Mouse (Mus musculus) liver, postnatal 0 days (tissue): ENCODE data around the gene Tns1. TPM values are rescaled to one million over a fixed set of nuclear protein-coding genes. Genes with fewer than 3 reads are reported as not detected.
A peak's percentile ranks its signal among the peaks of the same experiment; 100 is the strongest.

ENCODE experiments used
- ATAC-seq: fragments of 200-750 bp; cut with Nextera tagmentation; 2 replicates; pipeline ENCODE4 v1.8.0; 2017; ENCODE audit warnings: mild to moderate bottlenecking, moderate library complexity
- DNase-seq: peaks from one replicate; pipeline ENCODE4 v3.0.0-alpha.2; 2016
- H3K27ac ChIP-seq: fragments of 300-500 bp; sonication (generic); 2 replicates; pipeline ENCODE4 v1.5.1; 2014; ENCODE audit warnings: antibody characterized with exemption, moderate library complexity, mild to moderate bottlenecking, low read depth
- H3K27me3 ChIP-seq: fragments of 300-500 bp; sonication (generic); 2 replicates; pipeline ENCODE4 v1.6.1; 2014; ENCODE audit warnings: low read length, control low read depth, mixed read lengths; ENCODE audit not compliant: insufficient read depth
- H3K36me3 ChIP-seq: fragments of 300-500 bp; sonication (generic); replicated peaks from 2 replicates; pipeline ENCODE4 v1.6.1; 2014; ENCODE audit warnings: mild to moderate bottlenecking, control low read depth, low read length, moderate library complexity, mixed read lengths; ENCODE audit not compliant: insufficient read depth
- H3K4me1 ChIP-seq: fragments of 300-500 bp; sonication (generic); 2 replicates; pipeline ENCODE4 v1.6.1; 2014; ENCODE audit warnings: antibody characterized with exemption, mild to moderate bottlenecking, control low read depth; ENCODE audit not compliant: insufficient read depth
- H3K4me2 ChIP-seq: fragments of 300-500 bp; sonication (generic); 2 replicates; pipeline ENCODE4 v1.6.1; 2014; ENCODE audit warnings: low read depth, mild to moderate bottlenecking, low read length, moderate library complexity, mixed read lengths
- H3K4me3 ChIP-seq: fragments of 300-500 bp; sonication (generic); 2 replicates; pipeline ENCODE4 v1.5.1; 2014; ENCODE audit warnings: low read depth, low read length
- H3K9ac ChIP-seq: fragments of 300-500 bp; sonication (generic); replicated peaks from 2 replicates; pipeline ENCODE4 v1.6.1; 2014; ENCODE audit warnings: mild to moderate bottlenecking, moderate library complexity
- H3K9me3 ChIP-seq: fragments of 300-500 bp; sonication (generic); 2 replicates; pipeline ENCODE4 v1.6.1; 2016; ENCODE audit warnings: mild to moderate bottlenecking, control low read depth, low read length, mixed read lengths
- CTCF ChIP-seq: sonication (generic); IDR thresholded peaks from 2 replicates; pipeline ENCODE4 v1.5.1; 2016; ENCODE audit warnings: antibody characterized with exemption, low read depth
- EP300 ChIP-seq: IDR thresholded peaks from 2 replicates; pipeline ENCODE4 v1.6.1; 2016; ENCODE audit warnings: antibody characterized with exemption, low read depth, mild to moderate bottlenecking
- WGBS: fragments of 180-500 bp; shearing (Covaris S2); extraction: QIAGEN DNeasy Blood & Tissue Kit; methylation state at CpG from one replicate; pipeline ENCODE4 v1.1.7; 2014; ENCODE audit not compliant: insufficient replicate concordance; 5-methylcytosine and 5-hydroxymethylcytosine counted together
- polyA plus RNA-seq: library from polyadenylated mRNA; unstranded; fragments of >200 nt; fragmentation: Nextera tagmentation; extraction: Ambion mirVana; gene quantifications from 2 replicates; pipeline ENCODE4 v1.2.1, GENCODE M21; 2015

Tns1 gene
- polyA plus RNA-seq, 1 experiment from 2014 or later = 12.1 TPM

DNA sequence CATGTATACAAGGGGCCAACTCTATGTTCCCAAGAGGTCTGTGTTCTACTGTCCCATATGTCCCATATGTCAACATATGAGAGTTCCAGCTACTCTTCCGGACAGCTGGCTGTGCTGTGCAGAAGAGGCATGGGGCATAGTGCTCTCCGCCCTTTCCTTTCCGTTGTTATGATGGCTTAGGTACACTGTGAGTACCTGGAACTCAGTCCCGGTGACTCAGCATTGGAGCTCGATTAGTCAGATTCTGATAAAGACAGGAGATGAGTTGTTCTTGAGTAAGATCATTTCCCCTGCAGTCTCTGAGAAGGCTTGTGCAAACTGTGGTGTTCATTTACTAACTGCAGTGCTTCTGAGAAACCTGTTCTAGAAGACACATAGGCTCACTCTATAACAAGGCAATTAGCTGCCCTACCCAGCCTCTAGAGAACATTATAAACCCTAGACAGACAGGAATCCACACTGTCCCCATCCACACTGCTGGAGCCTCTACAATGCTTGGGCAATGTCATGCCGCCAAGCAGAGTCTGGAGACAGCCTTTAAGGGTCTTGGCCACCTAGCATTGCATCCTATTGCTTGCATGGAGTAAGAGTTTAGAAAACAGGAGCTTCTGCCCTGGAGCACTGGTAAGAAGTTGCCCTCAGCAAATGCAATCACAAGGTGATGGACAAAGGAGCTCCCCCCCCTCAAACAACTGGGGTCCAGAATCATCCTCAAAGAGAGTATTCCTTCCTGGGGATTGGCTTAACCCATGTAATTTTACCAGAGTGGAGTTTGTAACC lies 25.0 kb upstream of the Tns1 start:
- no peak overlapping the region for H3K4me2 ChIP-seq
- 53% methylated on average over 6 of the region's 6 CpGs for WGBS
- no peaks in the 10 kb centered on the region for H3K9me3 ChIP-seq
- TF ChIP-seq CTCF (no peak), EP300 (no peak)
- peaks cover 8% of the 10 kb centered on the region for H3K4me1 ChIP-seq
- no peak overlapping the region for H3K27ac ChIP-seq
- ATAC-seq (no peak), DNase-seq (no peak)
- H3K9ac ChIP-seq = no peak overlapping the region
- H3K4me3 ChIP-seq = no peak overlapping the region
- H3K36me3 ChIP-seq = no peaks in the 10 kb centered on the region
- H3K27me3 ChIP-seq = no peaks in the 10 kb centered on the region

DNA sequence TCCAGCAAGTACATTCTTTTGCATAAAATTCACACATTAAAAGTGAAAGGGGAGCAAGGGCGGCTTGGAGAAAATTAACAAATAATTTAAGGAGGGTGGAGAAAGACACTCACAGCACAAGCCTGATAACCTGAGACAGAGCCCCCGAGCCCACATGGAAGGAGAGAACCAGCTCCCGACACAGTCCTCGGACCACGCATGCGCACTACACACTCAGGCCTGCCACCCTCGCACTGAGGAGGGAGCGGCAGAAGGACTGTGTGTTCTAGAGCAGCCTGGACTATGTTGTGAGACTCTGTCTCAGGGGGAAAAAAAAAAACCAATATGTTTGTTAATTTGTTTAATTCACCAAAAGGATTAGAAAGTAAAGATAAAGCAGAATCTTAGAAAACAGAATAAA lies 17.5 kb upstream of the Tns1 start:
- H3K4me3 ChIP-seq = no peak overlapping the region
- H3K4me2 ChIP-seq = no peak overlapping the region
- H3K9ac ChIP-seq = no peak overlapping the region
- H3K9me3 ChIP-seq = no peaks in the 10 kb centered on the region
- H3K27me3 ChIP-seq = no peaks in the 10 kb centered on the region
- H3K27ac ChIP-seq = no peak overlapping the region
- H3K36me3 ChIP-seq = no peaks in the 10 kb centered on the region
- WGBS = 85% methylated on average over 8 of the region's 8 CpGs
- no peak for TF ChIP-seq EP300
- TF ChIP-seq CTCF = no peak
- DNase-seq (no peak), ATAC-seq (no peak)
- H3K4me1 ChIP-seq = no peaks in the 10 kb centered on the region

DNA sequence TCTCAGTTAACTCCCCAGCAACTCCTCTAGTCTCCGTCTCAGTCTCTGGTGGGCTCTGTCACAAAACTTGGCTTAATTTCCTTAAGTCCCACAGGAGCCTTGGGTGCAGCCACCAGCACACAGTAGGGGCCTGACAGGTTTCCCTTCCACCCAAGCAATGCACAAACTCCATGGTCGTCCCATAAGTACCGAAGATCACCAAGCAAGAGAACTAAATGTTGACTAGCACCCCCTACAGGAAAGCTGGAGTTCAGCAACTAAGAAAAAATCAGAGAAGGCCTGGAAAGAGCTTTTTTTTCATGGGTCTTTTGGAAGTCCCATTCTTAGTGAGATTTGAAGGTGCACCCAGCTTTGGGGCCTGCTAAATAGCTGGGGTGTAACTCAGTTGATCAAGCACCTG lies 15.2 kb upstream of the Tns1 start:
- ATAC-seq = no peak
- 55% methylated on average over 3 of the region's 3 CpGs for WGBS
- Histone ChIP-seq H3K4me3 (no peak overlapping the region), H3K9me3 (no peaks in the 10 kb centered on the region), H3K9ac (no peak overlapping the region), H3K27me3 (no peaks in the 10 kb centered on the region), H3K36me3 (no peaks in the 10 kb centered on the region), H3K27ac (no peak overlapping the region), H3K4me2 (no peak overlapping the region), H3K4me1 (peaks cover 4% of the 10 kb centered on the region)
- TF ChIP-seq EP300 (no peak), CTCF (peak; percentile 58)
- no peak for DNase-seq

DNA sequence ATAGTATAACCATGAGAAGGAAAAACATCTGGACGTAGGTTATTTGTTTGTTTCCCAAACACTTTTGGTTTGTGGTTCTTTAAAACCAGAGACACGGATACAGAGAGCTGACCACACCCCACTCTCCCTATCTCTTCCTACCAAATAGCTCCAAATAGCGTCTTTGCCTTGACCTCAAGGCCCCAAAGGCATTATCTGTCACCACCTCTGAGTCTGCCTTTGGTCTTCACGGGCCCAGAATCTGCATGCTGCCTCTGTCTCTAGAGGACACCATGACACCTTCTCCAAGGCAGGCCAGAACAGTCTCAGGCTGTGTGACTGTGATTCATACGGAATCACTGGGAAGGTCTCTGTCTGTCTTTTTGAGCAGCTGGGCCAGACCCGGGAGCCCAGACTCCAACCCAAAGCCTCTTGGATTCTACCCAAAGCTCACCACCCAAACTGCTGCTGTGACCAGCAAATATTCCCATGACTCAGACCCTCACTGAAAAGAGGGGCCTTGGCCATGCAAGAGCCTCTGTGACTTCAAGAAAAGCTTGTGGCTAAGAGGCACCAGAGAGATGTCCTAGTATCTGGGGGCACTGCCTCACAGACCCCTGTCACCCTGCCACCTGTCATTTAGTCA lies 11.2 kb upstream of the Tns1 start:
- peaks cover 7% of the 10 kb centered on the region for H3K4me1 ChIP-seq
- TF ChIP-seq EP300 = no peak
- no peak for TF ChIP-seq CTCF
- ATAC-seq (no peak), DNase-seq (no peak)
- H3K27me3 ChIP-seq = no peaks in the 10 kb centered on the region
- H3K4me3 ChIP-seq = no peak overlapping the region
- no peak overlapping the region for H3K9ac ChIP-seq
- H3K9me3 ChIP-seq = no peaks in the 10 kb centered on the region
- WGBS = 53% methylated on average over 6 of the region's 6 CpGs
- no peaks in the 10 kb centered on the region for H3K36me3 ChIP-seq
- H3K4me2 ChIP-seq = no peak overlapping the region
- H3K27ac ChIP-seq = no peak overlapping the region

DNA sequence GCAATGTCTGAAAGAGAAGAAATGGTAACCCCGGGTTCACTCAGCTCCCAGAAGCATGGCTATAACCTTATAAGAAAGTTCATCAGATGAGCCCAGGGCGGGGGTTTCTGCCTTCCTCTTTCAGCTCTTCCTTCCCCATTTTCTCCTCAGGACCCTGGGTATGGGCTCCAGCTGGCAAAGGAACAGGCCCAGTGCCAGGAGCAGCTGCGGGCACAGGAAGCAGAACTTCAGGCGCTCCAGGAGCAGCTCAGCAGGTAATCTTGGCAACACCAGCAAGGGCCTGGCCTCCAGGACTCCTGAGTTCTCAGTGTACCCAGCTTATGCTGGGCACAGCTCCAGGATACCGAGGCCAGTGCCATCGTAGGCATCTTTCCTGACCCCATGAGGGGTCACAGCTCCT lies 9.7 kb upstream of the Tns1 start:
- H3K27me3 ChIP-seq = no peaks in the 10 kb centered on the region
- no peak overlapping the region for H3K4me3 ChIP-seq
- no peak for DNase-seq
- no peaks in the 10 kb centered on the region for H3K9me3 ChIP-seq
- no peak overlapping the region for H3K9ac ChIP-seq
- no peaks in the 10 kb centered on the region for H3K36me3 ChIP-seq
- peaks cover 7% of the 10 kb centered on the region for H3K4me1 ChIP-seq
- TF ChIP-seq EP300 (no peak), CTCF (no peak)
- WGBS = 44% methylated on average over 6 of the region's 6 CpGs
- no peak overlapping the region for H3K4me2 ChIP-seq
- no peak overlapping the region for H3K27ac ChIP-seq
- ATAC-seq = no peak

DNA sequence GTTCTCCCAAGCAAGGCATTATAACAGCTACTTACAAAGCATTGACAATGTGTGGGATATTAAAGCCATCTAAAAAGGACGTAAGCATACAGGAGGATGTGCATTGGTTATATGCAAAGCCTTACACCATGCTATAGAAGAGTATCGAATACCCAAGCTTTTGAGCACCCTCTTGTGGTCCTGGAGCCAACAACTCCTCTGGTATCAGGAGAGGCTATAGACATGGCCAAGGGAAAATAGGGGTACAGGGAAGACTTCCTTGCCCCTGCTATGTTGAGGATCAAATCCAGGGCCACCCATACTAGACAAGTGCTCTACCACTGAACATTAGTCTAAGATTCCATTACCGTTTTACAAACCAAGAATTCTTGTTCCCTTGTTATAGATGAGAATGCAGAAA lies 7.8 kb upstream of the Tns1 start:
- TF ChIP-seq CTCF (peak; percentile 39), EP300 (no peak)
- 52% methylated on average over 3 of the region's 3 CpGs for WGBS
- Histone ChIP-seq H3K36me3 (no peaks in the 10 kb centered on the region), H3K4me1 (peaks cover 7% of the 10 kb centered on the region), H3K4me2 (no peak overlapping the region), H3K9ac (no peak overlapping the region), H3K27ac (no peak overlapping the region), H3K27me3 (no peaks in the 10 kb centered on the region), H3K9me3 (no peaks in the 10 kb centered on the region), H3K4me3 (no peak overlapping the region)
- ATAC-seq = no peak
- no peak for DNase-seq
